Mouse (Mus musculus): Measurements from ENCODE around the gene Elavl1. TPM values are rescaled to one million over a fixed set of nuclear protein-coding genes. Genes with fewer than 3 reads are reported as not detected.

The Elavl1 gene
- polyA plus RNA-seq, 1 experiment from 2014 or later: 144 TPM

- Histone ChIP-seq H3K4me2 (no peak overlapping the region), H3K27me3 (no peaks in the 10 kb centered on the region), H3K4me3 (replicated peaks) (no peak overlapping the region), H3K27ac (no peak overlapping the region), H3K9me3 (replicated peaks) (no peaks in the 10 kb centered on the region), H3K9ac (no peak overlapping the region), H3K36me3 (peaks cover 97% of the 10 kb centered on the region), H3K4me1 (replicated peaks) (0 out of 2 replicates have a peak, but pooled peaks cover 3% of the 10 kb centered on the region)
- DNase-seq (no peak), ATAC-seq (ENCODE audit: low read depth) (no peak)
- 80% methylated on average over 5 of the region's 5 CpGs for WGBS (ENCODE audit: insufficient replicate concordance)
These were observed 32.5 kb downstream of the Elavl1 start for GRCm38 (mm10) chr8:4292738-4293137.

DNA sequence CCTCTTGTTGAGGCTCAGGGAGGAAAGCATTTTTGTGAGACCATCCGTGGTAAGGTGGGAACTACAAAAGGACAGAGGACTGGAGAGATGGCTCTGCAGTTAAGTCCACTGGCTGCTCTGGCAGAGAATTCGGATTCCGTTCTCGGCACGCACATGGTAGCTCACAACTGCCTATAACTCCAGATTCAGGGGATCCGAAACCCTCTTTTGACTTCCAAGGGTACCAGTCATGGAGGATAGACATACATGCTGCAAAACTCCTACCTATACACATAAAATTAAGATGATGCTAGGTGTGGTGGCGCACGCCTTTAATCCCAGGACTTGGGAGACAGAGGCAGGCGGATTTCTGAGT lies 49.1 kb downstream of the Elavl1 start:
- H3K4me3 ChIP-seq (replicated peaks): peak overlapping the region; percentile 77

DNA sequence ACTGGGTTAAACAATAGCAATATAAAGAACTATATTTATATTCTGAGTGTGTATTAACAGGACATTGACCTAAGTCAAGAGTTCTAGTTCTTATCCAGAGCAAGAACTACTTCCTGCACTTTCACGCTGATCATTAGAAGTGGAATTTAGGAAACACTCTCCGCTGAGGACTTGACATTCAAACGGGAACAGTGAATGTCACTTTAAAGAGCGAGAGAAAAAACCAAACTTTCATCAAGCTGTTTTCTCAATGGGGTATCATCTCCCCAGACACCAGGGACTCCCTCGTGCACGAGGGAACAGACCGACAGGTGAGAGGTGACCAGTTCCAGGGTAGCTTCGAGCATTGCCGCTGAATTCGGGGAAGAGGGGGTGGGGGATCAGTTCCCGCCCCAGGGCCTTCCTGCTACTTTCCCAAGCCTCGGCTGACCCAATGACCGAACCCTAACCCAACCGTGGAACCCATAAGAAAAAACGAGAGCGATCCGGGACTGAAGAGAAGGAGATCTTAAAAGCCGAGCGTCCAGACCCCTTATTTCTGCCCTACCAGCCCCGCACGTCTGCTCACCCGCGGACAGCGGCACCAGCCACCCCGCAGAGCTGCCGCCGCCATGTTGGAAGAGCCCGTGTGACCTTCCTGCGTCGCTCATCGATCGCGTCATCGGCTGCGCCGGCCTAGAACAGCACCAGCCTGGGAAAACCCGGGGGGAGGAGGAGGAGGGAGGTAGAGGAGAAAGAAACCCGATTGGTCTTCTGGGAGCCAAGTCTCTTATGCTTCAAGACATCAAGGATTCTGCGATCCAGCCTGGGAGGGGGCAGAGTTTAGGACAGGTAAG lies 49.7 kb downstream of the Elavl1 start, which contains the start of gene Timm44:
Gene Timm44, minus strand, starts transcription at position 639 of the 836 bp plus-strand sequence.
- H3K36me3 ChIP-seq: peaks cover 33% of the 10 kb centered on the region
- H3K27me3 ChIP-seq: no peaks in the 10 kb centered on the region
- peak within 1 kb of the TSS; percentile 60 for H3K27ac ChIP-seq
- H3K4me3 ChIP-seq (replicated peaks): peak within 1 kb of the TSS; percentile 77
- ATAC-seq (ENCODE audit: low read depth): peak; percentile 98
- peak; percentile 89 for DNase-seq
- peak within 1 kb of the TSS; percentile 85 for H3K9ac ChIP-seq
- peaks cover 28% of the 10 kb centered on the region for H3K4me1 ChIP-seq (replicated peaks)
- WGBS (ENCODE audit: insufficient replicate concordance): under 1% methylated on average over 39 of the region's 39 CpGs
- H3K4me2 ChIP-seq: peak within 1 kb of the TSS; percentile 70
- H3K9me3 ChIP-seq (replicated peaks): no peaks in the 10 kb centered on the region

More for the DNA sequence above, 49.1 kb downstream of the Elavl1 start:
- Histone ChIP-seq H3K9me3 (replicated peaks) (no peaks in the 10 kb centered on the region), H3K27ac (peak overlapping the region; percentile 60), H3K4me2 (peak overlapping the region; percentile 70), H3K27me3 (no peaks in the 10 kb centered on the region), H3K36me3 (peaks cover 29% of the 10 kb centered on the region), H3K9ac (peak overlapping the region; percentile 85), H3K4me1 (replicated peaks) (peaks cover 28% of the 10 kb centered on the region)
- ATAC-seq (ENCODE audit: low read depth) (no peak; the same call in 1 of the 2 replicates), DNase-seq (no peak)
- 21% methylated on average over 9 of the region's 9 CpGs for WGBS (ENCODE audit: insufficient replicate concordance)

DNA sequence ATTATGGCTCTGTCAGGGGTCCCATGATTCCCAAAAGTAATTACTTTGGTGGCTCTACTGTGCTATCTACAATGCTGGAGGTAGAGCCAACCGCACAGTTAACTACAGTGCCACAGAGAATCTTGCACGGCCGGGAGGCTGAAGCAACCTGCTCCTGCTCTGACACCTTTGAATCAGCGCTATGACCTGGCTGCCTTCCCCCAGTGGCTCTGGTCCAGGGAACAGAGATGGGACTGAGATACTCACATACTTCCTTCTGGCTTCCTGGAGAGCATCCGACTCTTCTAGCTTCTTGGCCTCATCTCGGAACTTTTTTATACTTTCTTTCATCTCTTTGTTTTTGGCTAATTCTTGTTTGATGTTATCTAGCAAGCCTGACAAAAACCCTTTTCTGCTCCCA lies 55.6 kb downstream of the Elavl1 start:
- Histone ChIP-seq H3K4me1 (replicated peaks) (peaks cover 13% of the 10 kb centered on the region), H3K9ac (no peak overlapping the region), H3K27ac (no peak overlapping the region), H3K36me3 (peaks cover 92% of the 10 kb centered on the region), H3K27me3 (no peaks in the 10 kb centered on the region), H3K4me2 (no peak overlapping the region), H3K9me3 (replicated peaks) (no peaks in the 10 kb centered on the region), H3K4me3 (replicated peaks) (no peak overlapping the region)
- no peak for ATAC-seq (ENCODE audit: low read depth)
- DNase-seq: no peak
- 89% methylated on average over 6 of the region's 6 CpGs for WGBS (ENCODE audit: insufficient replicate concordance)

- no peak for DNase-seq
- Histone ChIP-seq H3K4me3 (replicated peaks) (no peak overlapping the region), H3K27me3 (no peaks in the 10 kb centered on the region), H3K4me1 (replicated peaks) (no peaks in the 10 kb centered on the region), H3K9me3 (replicated peaks) (no peaks in the 10 kb centered on the region), H3K9ac (no peak overlapping the region), H3K36me3 (peaks cover 98% of the 10 kb centered on the region), H3K4me2 (no peak overlapping the region), H3K27ac (no peak overlapping the region)
- ATAC-seq (ENCODE audit: low read depth): peak; percentile 56; the same call in 1 of the 2 replicates
- WGBS (ENCODE audit: insufficient replicate concordance): 79% methylated on average over 15 of the region's 15 CpGs
These were observed 57.6 kb downstream of the Elavl1 start for GRCm38 (mm10) chr8:4267627-4268026.

DNA sequence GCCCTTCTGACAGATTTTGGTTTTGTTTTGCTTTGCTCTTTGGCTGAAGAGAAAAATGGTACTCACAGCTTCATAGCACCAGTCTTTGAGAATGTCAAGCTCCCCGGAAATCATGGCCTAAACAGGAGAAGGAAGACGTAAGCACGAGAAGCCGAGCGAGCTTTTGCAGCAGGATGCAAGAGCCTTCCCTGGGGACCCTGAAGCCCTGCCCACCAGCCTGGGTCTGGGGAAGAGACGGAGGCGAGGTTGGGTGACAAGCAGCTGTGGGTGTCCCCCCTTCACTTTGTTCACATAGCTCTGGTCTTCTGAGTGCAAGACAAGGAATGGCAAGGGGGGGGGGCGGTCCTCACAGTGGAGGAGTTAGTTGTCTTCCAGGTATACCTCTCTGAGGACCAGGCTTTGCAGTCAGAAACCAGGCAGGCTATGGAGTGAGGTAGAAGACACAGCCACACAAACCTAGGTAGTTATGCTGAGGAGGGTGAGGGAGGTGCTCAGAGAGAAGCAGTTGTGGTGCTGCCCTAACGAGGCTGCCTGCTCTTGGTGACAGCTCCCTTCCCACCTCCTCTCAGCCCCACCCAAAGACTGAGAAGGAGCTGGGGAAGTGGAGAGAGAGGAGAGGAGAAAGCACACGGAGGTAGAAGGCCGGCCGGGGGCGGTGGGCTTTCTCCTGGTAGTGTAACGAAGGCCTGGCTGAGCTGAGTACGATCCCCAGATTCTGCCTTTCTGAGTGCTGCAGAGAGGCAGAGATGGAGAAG lies 59.9 kb downstream of the Elavl1 start:
- Histone ChIP-seq H3K4me3 (replicated peaks) (no peak overlapping the region), H3K9ac (no peak overlapping the region), H3K27me3 (no peaks in the 10 kb centered on the region), H3K4me1 (replicated peaks) (no peaks in the 10 kb centered on the region), H3K4me2 (no peak overlapping the region), H3K36me3 (peaks cover 100% of the 10 kb centered on the region), H3K9me3 (replicated peaks) (no peaks in the 10 kb centered on the region), H3K27ac (no peak overlapping the region)
- DNase-seq: no peak
- 83% methylated on average over 15 of the region's 15 CpGs for WGBS (ENCODE audit: insufficient replicate concordance)
- no peak for ATAC-seq (ENCODE audit: low read depth)

- Histone ChIP-seq H3K4me1 (replicated peaks) (peaks cover 19% of the 10 kb centered on the region), H3K4me3 (replicated peaks) (no peak overlapping the region), H3K36me3 (peaks cover 87% of the 10 kb centered on the region), H3K27ac (no peak overlapping the region), H3K9ac (no peak overlapping the region), H3K4me2 (no peak overlapping the region), H3K27me3 (no peaks in the 10 kb centered on the region), H3K9me3 (replicated peaks) (no peaks in the 10 kb centered on the region)
- DNase-seq: no peak
- no peak for ATAC-seq (ENCODE audit: low read depth)
- WGBS (ENCODE audit: insufficient replicate concordance): 69% methylated on average over 8 of the region's 8 CpGs
These were observed 62.0 kb downstream of the Elavl1 start for GRCm38 (mm10) chr8:4263105-4263791.

- peaks cover 70% of the 10 kb centered on the region for H3K36me3 ChIP-seq
- no peak for ATAC-seq (ENCODE audit: low read depth)
- no peaks in the 10 kb centered on the region for H3K27me3 ChIP-seq
- WGBS (ENCODE audit: insufficient replicate concordance): 88% methylated on average over 4 of the region's 4 CpGs
- DNase-seq: no peak
- H3K9me3 ChIP-seq (replicated peaks): no peaks in the 10 kb centered on the region
- peak overlapping the region; percentile 58; the same call in 1 of the 2 replicates for H3K9ac ChIP-seq
- peak overlapping the region; percentile 77 for H3K27ac ChIP-seq
- H3K4me1 ChIP-seq (replicated peaks): peaks cover 26% of the 10 kb centered on the region
- peak overlapping the region; percentile 99; the same call in 1 of the 2 replicates for H3K4me2 ChIP-seq
- H3K4me3 ChIP-seq (replicated peaks): no peak overlapping the region; the same call in 1 of the 2 replicates
These were observed 65.4 kb downstream of the Elavl1 start for GRCm38 (mm10) chr8:4259805-4260170.

GRCm38 (mm10) chr8:4259125-4259804 lies 65.9 kb downstream of the Elavl1 start, which contains the start of gene Ctxn1:
TSS of gene Ctxn1 (minus strand) at chr8:4259274.
- WGBS (ENCODE audit: insufficient replicate concordance): 9% methylated on average over 33 of the region's 33 CpGs
- H3K27ac ChIP-seq: peak within 1 kb of the TSS; percentile 77
- ATAC-seq (ENCODE audit: low read depth) (peak; percentile 94), DNase-seq (peak; percentile 94)
- no peaks in the 10 kb centered on the region for H3K27me3 ChIP-seq
- peaks cover 27% of the 10 kb centered on the region for H3K4me1 ChIP-seq (replicated peaks)
- peaks cover 70% of the 10 kb centered on the region for H3K36me3 ChIP-seq
- H3K9ac ChIP-seq: peak within 1 kb of the TSS; percentile 68
- H3K9me3 ChIP-seq (replicated peaks): no peaks in the 10 kb centered on the region
- H3K4me2 ChIP-seq: peak within 1 kb of the TSS; percentile 99
- H3K4me3 ChIP-seq (replicated peaks): peak within 1 kb of the TSS; percentile 68

DNA sequence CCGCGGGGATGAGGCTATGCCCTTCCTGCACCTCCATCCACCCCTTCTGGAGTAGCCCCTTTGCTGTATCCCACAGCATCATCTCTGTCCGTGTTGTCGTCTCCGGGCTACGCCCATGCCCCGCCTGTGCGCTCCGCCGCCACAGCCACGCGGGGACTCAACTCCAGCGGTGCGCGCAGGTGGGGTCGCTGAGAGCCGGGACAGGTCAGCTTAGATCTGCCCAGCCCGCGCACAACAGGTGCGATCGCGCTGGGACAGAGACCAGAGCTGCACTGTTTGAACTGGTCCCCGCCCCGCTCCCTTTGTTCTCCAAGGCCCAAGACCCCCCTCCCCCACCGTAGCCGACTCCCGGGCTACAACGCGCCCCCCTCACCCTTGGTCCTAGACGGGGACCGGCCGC lies 66.5 kb downstream of the Elavl1 start:
- 0% methylated on average over 31 of the region's 32 CpGs for WGBS (ENCODE audit: insufficient replicate concordance)
- Histone ChIP-seq H3K27me3 (no peaks in the 10 kb centered on the region), H3K9me3 (replicated peaks) (no peaks in the 10 kb centered on the region), H3K36me3 (peaks cover 66% of the 10 kb centered on the region), H3K9ac (peak overlapping the region; percentile 68), H3K4me2 (peak overlapping the region; percentile 99), H3K27ac (peak overlapping the region; percentile 59), H3K4me3 (replicated peaks) (peak overlapping the region; percentile 68), H3K4me1 (replicated peaks) (peaks cover 32% of the 10 kb centered on the region)
- ATAC-seq (ENCODE audit: low read depth) (peak; percentile 61), DNase-seq (peak; percentile 33)
